Mouse (Mus musculus) intestine, embryonic 14.5 days (tissue): ENCODE data around the gene Pou2f2. TPM values are rescaled to one million over a fixed set of nuclear protein-coding genes. Genes with fewer than 3 reads are reported as not detected.

Experiments
- ATAC-seq: fragments of 200-750 bp; cut with Nextera tagmentation; replicated peaks from 2 replicates; pipeline ENCODE4 v1.8.0; 2017; ENCODE audit warnings: low read depth, moderate number of reproducible peaks, moderate TSS enrichment, moderate library complexity; ENCODE audit not compliant: low FRiP score, low TSS enrichment
- DNase-seq: peaks from one replicate; pipeline ENCODE4 v3.0.0-alpha.2; 2018; ENCODE audit warnings: low spot score
- H3K27ac ChIP-seq: fragments of 300-500 bp; sonication (generic); 2 replicates; pipeline ENCODE4 v1.5.1; 2014; ENCODE audit warnings: low read depth, mild to moderate bottlenecking, control low read depth
- H3K27me3 ChIP-seq: fragments of 300-500 bp; sonication (generic); replicated peaks from 2 replicates; pipeline ENCODE4 v1.6.1; 2014; ENCODE audit warnings: low read length, control low read depth; ENCODE audit not compliant: control insufficient read depth, insufficient read depth
- H3K36me3 ChIP-seq: fragments of 300-500 bp; sonication (generic); 2 replicates; pipeline ENCODE4 v1.6.1; 2014; ENCODE audit warnings: low read length, control low read depth; ENCODE audit not compliant: control insufficient read depth, insufficient read depth
- H3K4me1 ChIP-seq: fragments of 300-500 bp; sonication (generic); replicated peaks from 2 replicates; pipeline ENCODE4 v1.6.1; 2014; ENCODE audit warnings: low read length, control low read depth, mixed read lengths; ENCODE audit not compliant: control insufficient read depth, insufficient read depth
- H3K4me2 ChIP-seq: fragments of 300-500 bp; sonication (generic); 2 replicates; pipeline ENCODE4 v1.6.1; 2014; ENCODE audit warnings: low read length
- H3K4me3 ChIP-seq: fragments of 300-500 bp; sonication (generic); 2 replicates; pipeline ENCODE4 v1.5.1; 2014; ENCODE audit warnings: low read depth, low read length, control low read depth, mixed read lengths
- H3K9ac ChIP-seq: fragments of 300-500 bp; sonication (generic); 2 replicates; pipeline ENCODE4 v1.6.1; 2014; ENCODE audit warnings: mild to moderate bottlenecking, low read length
- H3K9me3 ChIP-seq: fragments of 300-500 bp; sonication (generic); 2 replicates; pipeline ENCODE4 v1.6.1; 2016; ENCODE audit warnings: low read length, control low read depth; ENCODE audit not compliant: control insufficient read depth
- WGBS: fragments of 180-500 bp; shearing (Covaris S2); extraction: QIAGEN DNeasy Blood & Tissue Kit; methylation state at CpG from one replicate; pipeline ENCODE4 v1.1.7; 2014; 5-methylcytosine and 5-hydroxymethylcytosine counted together
- polyA plus RNA-seq: library from polyadenylated mRNA; unstranded; fragments of >200 nt; fragmentation: Nextera tagmentation; extraction: Ambion mirVana; gene quantifications from 2 replicates; pipeline ENCODE4 v1.2.1, GENCODE M21; 2014

Pou2f2 gene
- 2.1 and 2.2 TPM in 2 replicates for polyA plus RNA-seq

DNA sequence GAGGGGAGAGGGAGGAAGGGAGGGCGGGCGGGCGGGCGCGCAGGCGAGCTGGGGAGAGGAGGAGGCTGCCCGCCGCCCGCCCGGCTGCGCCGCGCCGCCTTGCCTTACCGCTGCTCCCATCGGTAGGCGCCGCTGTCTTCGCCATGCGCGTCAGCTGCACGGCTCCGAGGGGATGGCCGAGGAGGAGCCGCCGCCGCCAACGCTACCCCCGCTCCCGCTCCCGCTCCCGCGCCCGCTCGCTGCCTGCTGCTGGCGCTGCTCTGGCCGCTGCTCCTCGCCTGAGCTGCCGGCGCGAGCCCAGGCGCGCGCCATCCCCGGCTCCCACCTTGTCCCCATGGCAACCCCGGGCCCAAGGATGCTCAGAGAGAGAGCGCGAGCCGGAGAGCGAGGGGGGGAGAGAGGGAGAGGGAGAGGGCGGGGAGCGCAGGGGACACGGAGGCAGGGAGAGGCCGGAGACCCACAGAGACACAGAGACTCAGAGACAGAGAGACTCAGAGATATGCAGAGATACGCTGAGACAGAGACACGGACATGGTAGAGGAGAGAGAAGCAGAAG lies at the start of gene Pou2f2:
Gene Pou2f2 (minus strand): TSS at position 121 of the 556 bp plus-strand sequence.
- H3K27me3 ChIP-seq, result peaks cover 90% of the 10 kb centered on the region

DNA sequence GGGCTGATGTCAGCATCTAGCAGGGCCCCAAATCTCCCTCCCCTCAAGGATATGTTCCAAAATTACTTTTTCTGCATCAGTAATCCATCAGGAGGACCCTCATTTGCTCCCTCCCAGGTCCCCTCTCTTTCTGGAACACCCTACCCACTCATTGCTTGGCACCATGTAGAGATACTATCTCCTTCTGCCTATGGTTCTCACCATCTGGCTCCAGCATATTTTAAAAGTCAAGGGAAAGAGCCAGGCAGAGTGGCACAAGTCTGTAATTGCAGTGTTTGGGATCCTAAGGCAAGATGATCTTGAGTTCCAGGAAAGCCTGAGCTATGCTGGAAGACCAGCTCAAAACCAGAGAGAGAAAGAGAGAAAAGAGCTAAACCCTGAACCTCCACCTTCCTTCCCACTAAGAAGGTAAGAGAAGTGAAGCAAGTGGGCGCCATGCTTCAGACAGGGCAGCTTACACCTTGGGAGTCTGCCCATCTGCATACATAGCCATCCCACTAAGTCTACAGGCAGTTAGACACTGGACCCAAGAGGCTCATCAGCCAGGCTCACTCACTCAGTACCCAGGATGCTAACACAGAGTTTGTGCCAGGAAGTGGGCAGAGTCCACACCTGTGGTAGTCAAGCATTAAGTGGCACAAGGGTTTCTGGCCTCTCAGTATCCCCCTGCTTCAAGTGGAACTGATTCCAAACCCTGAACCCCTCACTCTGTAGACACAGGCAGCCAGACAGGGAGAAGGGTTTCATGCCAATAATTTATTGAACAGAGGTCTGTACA lies 48.2 kb upstream of the Pou2f2 start:
- Histone ChIP-seq H3K27me3 (no peaks in the 10 kb centered on the region), H3K4me1 (0 out of 2 replicates have a peak, but pooled peaks cover 3% of the 10 kb centered on the region), H3K4me2 (no peak overlapping the region), H3K27ac (no peak overlapping the region), H3K9ac (no peak overlapping the region), H3K9me3 (no peaks in the 10 kb centered on the region), H3K4me3 (no peak overlapping the region), H3K36me3 (peaks cover 92% of the 10 kb centered on the region)
- no peak for ATAC-seq
- DNase-seq, result no peak
- 78% methylated on average over 1 of the region's 1 CpGs for whole genome bisulfite sequencing

More for the DNA sequence above, at the start of gene Pou2f2:
- H3K9ac ChIP-seq, result no peak within 1 kb of the TSS
- H3K9me3 ChIP-seq, result no peaks in the 10 kb centered on the region
- H3K4me3 ChIP-seq, result peak within 1 kb of the TSS; percentile 42
- peaks cover 9% of the 10 kb centered on the region; the same call in 1 of the 2 replicates for H3K4me1 ChIP-seq
- ATAC-seq, result peak; percentile 87
- DNase-seq, result peak; percentile 86
- peak within 1 kb of the TSS; percentile 86 for H3K4me2 ChIP-seq
- WGBS, result under 1% methylated on average over 50 of the region's 56 CpGs
- no peak within 1 kb of the TSS for H3K27ac ChIP-seq
- no peaks in the 10 kb centered on the region for H3K36me3 ChIP-seq

DNA sequence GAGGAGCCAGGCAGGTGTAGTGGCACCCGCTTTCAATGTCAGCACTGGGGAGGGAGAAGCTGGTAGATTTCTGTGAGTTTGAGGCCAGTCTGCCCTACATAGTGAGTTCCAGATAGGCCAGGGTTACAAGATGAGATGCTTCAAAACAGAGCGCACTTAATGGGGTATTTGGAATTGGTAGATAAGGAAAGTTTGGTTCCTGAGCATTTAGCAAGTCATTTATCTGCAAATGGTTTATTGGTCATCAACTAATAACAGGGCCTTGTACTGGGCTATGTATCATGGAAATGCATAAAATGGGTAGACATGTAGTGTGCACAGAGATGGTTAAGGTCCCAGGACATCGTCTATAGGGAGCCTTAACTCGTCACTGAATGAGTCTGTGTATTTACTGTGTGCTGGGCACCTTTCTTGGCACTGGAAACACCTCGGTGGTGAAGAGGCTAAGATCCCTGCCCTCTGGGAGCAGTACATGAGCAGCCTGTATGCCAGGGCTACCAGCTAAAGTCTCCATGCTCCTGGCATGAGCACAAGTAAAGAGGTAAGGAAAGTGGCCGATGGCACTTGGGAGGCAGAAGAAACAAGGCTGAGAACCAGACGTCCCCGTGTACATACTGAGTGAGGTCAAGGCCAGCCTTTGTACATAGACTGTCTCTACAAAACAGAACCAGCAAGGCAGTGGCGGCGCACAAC lies 42.9 kb upstream of the Pou2f2 start:
- H3K4me3 ChIP-seq, result peak overlapping the region; percentile 71

DNA sequence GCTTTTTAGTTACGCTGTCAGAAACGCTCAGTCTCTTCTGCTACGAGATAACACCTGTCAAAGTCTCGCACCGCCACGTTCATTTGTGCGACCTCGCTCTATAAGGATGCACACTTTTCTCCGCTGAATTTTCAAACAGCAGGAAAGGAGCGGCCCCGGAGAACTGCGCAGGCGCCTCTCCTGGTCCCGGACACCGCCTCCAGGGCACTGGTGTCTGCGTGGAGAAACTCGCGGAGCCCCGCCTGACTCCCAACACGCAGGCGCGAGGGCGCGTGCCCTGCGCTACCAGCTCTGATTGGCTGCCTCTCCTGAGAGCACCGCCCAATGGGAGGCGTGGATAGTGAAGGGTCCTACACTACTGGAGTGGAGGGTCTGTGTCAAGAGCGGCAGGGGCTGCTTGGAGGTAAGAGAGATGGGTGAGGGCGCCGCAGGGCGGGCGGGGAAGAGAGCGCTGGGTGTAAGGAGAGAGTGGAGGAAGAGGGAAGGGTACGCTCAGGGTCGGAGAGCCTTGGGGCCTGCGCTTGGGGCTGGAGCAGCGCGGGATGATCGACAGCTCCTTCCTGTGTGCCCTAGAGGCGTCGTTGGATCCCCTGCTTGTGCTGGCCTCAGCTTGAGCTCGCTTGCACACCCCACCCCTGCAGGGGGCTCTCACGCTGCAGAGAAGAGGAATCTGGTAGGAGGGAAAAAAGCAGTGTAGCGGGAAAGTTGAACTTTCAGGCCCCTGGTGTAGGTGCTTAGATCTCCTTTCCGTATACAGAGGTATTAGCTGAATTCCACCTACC lies 41.8 kb upstream of the Pou2f2 start, which contains the start of gene Zfp526:
Gene Zfp526 (plus strand): TSS at position 324 of the 782 bp plus-strand sequence.
- H3K4me1 ChIP-seq, result peaks cover 29% of the 10 kb centered on the region
- H3K4me2 ChIP-seq, result peak within 1 kb of the TSS; percentile 83
- peaks cover 32% of the 10 kb centered on the region for H3K36me3 ChIP-seq
- ATAC-seq (peak; percentile 94), DNase-seq (peak; percentile 96)
- peak within 1 kb of the TSS; percentile 72 for H3K4me3 ChIP-seq
- WGBS, result under 1% methylated on average over 42 of the region's 45 CpGs
- no peaks in the 10 kb centered on the region for H3K9me3 ChIP-seq
- no peaks in the 10 kb centered on the region for H3K27me3 ChIP-seq
- H3K9ac ChIP-seq, result peak within 1 kb of the TSS; percentile 54
- peak within 1 kb of the TSS; percentile 68 for H3K27ac ChIP-seq

More for the DNA sequence above, 42.9 kb upstream of the Pou2f2 start:
- H3K27ac ChIP-seq, result no peak overlapping the region
- DNase-seq, result no peak
- H3K9ac ChIP-seq, result peak overlapping the region; percentile 54
- ATAC-seq, result no peak
- no peaks in the 10 kb centered on the region for H3K9me3 ChIP-seq
- peak overlapping the region; percentile 83 for H3K4me2 ChIP-seq
- H3K27me3 ChIP-seq, result no peaks in the 10 kb centered on the region
- peaks cover 43% of the 10 kb centered on the region for H3K36me3 ChIP-seq
- peaks cover 29% of the 10 kb centered on the region for H3K4me1 ChIP-seq
- WGBS, result 82% methylated on average over 10 of the region's 10 CpGs

DNA sequence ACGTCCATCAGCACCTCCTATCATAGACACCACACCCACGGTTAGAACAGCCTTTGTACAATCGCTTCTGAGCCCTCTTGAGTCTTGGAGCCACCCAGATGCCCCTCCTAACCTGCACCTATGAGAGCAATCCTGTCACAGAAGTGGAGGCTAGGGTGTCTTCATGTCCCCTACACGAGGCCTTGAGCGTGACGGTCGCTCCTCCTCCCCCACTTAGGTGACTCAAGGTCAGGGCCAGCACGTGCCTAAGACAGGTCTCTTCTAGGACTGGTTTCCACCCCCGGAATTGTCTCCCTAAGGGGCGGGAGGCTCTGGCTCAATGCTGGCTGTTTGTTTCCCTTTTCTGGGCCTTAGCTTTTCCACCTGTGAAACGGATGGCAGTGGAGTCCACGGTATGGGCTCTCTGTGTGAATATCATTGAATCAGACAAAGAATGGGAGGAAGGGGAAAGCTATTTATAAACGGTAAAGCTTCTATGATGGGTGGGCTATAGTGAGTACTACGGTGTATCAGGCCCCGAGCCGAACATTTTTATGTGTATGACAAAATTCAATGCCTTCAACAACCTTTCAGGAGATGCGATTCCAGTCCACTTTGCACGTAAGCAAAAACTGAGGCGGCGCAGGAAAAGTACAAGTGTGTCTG lies 41.1 kb upstream of the Pou2f2 start, which contains the start of gene Dedd2:
Gene Dedd2 (minus strand): TSS at position 159 of the 645 bp plus-strand sequence.
- H3K27ac ChIP-seq, result peak within 1 kb of the TSS; percentile 80
- ATAC-seq (no peak), DNase-seq (no peak)
- H3K4me2 ChIP-seq, result peak within 1 kb of the TSS; percentile 83
- peaks cover 25% of the 10 kb centered on the region for H3K36me3 ChIP-seq
- peaks cover 29% of the 10 kb centered on the region for H3K4me1 ChIP-seq
- H3K27me3 ChIP-seq, result no peaks in the 10 kb centered on the region
- H3K9ac ChIP-seq, result peak within 1 kb of the TSS; percentile 63
- WGBS, result 6% methylated on average over 20 of the region's 20 CpGs
- no peaks in the 10 kb centered on the region for H3K9me3 ChIP-seq
- H3K4me3 ChIP-seq, result peak within 1 kb of the TSS; percentile 72

DNA sequence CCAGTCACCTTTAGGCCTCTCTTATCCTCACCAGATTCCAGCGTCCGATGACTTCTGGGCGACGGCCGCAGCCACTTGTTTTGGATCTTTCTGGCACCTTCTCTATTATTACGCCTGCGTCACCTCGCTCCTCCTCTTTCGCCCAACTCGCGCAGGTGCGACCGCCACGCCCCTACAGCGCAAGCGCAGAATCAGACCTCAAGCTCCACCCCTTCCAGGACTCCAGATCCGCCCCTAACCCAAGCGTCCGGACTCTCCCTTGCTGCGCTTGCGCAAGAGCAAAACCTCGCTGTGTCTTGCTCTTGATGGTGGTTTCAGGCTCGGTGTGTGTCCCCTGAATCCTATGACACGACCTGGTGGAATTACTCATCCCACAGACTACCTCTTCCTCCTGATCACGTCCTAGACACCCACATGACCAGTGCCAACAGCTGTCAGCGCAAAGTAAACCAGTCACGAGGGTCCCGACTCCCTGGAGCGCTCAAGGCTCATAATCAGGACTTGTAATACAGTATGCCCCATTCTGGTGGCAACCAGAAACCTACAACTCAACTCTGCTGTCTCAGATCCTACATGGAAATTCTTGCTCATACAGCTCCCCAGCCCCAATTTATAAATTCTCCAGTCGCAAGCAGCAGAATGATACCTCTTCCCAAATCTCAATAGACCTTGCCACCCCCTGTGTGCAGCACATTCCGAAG lies 40.4 kb upstream of the Pou2f2 start:
- H3K9ac ChIP-seq, result peak overlapping the region; percentile 63
- H3K4me3 ChIP-seq, result peak overlapping the region; percentile 72
- H3K4me1 ChIP-seq, result peaks cover 29% of the 10 kb centered on the region
- peaks cover 23% of the 10 kb centered on the region for H3K36me3 ChIP-seq
- DNase-seq (peak; percentile 93), ATAC-seq (peak; percentile 63)
- peak overlapping the region; percentile 80; the same call in 1 of the 2 replicates for H3K27ac ChIP-seq
- H3K9me3 ChIP-seq, result no peaks in the 10 kb centered on the region
- peak overlapping the region; percentile 83 for H3K4me2 ChIP-seq
- no peaks in the 10 kb centered on the region for H3K27me3 ChIP-seq
- 4% methylated on average over 31 of the region's 31 CpGs for WGBS

DNA sequence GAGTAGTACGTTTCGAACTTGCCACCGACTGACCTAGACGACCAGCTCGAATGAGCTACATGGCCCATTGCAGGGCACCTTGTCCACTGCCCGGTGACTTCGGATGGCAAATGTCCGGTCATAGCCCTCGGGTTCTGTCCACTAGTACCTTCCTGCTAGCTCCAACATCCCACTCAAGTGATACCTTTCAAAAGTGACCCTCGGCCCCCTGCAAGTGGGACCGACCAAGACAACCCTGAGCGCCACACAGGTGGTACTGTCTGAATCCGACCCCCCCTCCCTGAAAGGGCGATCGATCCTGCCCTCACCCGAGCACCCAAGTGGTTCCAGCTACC lies 39.9 kb upstream of the Pou2f2 start:
- no peaks in the 10 kb centered on the region for H3K9me3 ChIP-seq
- DNase-seq (no peak), ATAC-seq (peak; percentile 30)
- H3K4me2 ChIP-seq, result peak overlapping the region; percentile 83
- H3K4me1 ChIP-seq, result peaks cover 29% of the 10 kb centered on the region
- H3K36me3 ChIP-seq, result peaks cover 19% of the 10 kb centered on the region
- H3K4me3 ChIP-seq, result peak overlapping the region; percentile 72
- no peaks in the 10 kb centered on the region for H3K27me3 ChIP-seq
- peak overlapping the region; percentile 63 for H3K9ac ChIP-seq
- under 1% methylated on average over 16 of the region's 16 CpGs for WGBS
- peak overlapping the region; percentile 80 for H3K27ac ChIP-seq
